Mouse (Mus musculus) lung, embryonic 16.5 days (tissue): ENCODE data around the gene Tpst2. TPM values are rescaled to one million over a fixed set of nuclear protein-coding genes. Genes with fewer than 3 reads are reported as not detected.

ENCODE experiments used
- ATAC-seq: fragments of 200-750 bp; cut with Nextera tagmentation; 2 replicates; pipeline ENCODE4 v1.8.0; 2017; ENCODE audit warnings: low read depth, mild to moderate bottlenecking, moderate library complexity
- H3K27ac ChIP-seq: fragments of 300-500 bp; sonication (generic); 2 replicates; pipeline ENCODE4 v1.5.1; 2014; ENCODE audit warnings: mild to moderate bottlenecking, control low read depth, low read length
- H3K27me3 ChIP-seq: fragments of 300-500 bp; sonication (generic); 2 replicates; pipeline ENCODE4 v1.6.1; 2014; ENCODE audit warnings: low read depth, low read length, mixed read lengths; ENCODE audit not compliant: control insufficient read depth, insufficient read depth
- H3K36me3 ChIP-seq: fragments of 300-500 bp; sonication (generic); 2 replicates; pipeline ENCODE4 v1.6.1; 2014; ENCODE audit warnings: low read length; ENCODE audit not compliant: control insufficient read depth, insufficient read depth
- H3K4me1 ChIP-seq: fragments of 300-500 bp; sonication (generic); replicated peaks from 2 replicates; pipeline ENCODE4 v1.6.1; 2014; ENCODE audit warnings: low read length, mixed read lengths; ENCODE audit not compliant: control insufficient read depth, insufficient read depth
- H3K4me2 ChIP-seq: fragments of 300-500 bp; sonication (generic); 2 replicates; pipeline ENCODE4 v1.6.1; 2014; ENCODE audit warnings: low read depth, low read length, control low read depth
- H3K4me3 ChIP-seq: fragments of 300-500 bp; sonication (generic); 2 replicates; pipeline ENCODE4 v1.5.1; 2014; ENCODE audit warnings: mild to moderate bottlenecking, low read length, control low read depth
- H3K9ac ChIP-seq: fragments of 300-500 bp; sonication (generic); 2 replicates; pipeline ENCODE4 v1.6.1; 2014; ENCODE audit warnings: low read length, control low read depth
- H3K9me3 ChIP-seq: fragments of 300-500 bp; sonication (generic); 2 replicates; pipeline ENCODE4 v1.6.1; 2016; ENCODE audit warnings: low read length; ENCODE audit not compliant: control insufficient read depth
- WGBS: fragments of 180-500 bp; shearing (Covaris S2); extraction: QIAGEN DNeasy Blood & Tissue Kit; methylation state at CpG from one replicate; pipeline ENCODE4 v1.1.7; 2014; 5-methylcytosine and 5-hydroxymethylcytosine counted together
- polyA plus RNA-seq: library from polyadenylated mRNA; unstranded; fragments of >200 nt; fragmentation: Nextera tagmentation; extraction: Ambion mirVana; gene quantifications from 2 replicates; pipeline ENCODE4 v1.2.1, GENCODE M21; 2015

Gene Tpst2
- polyA plus RNA-seq, 1 experiment from 2014 or later: 67.9 TPM

DNA sequence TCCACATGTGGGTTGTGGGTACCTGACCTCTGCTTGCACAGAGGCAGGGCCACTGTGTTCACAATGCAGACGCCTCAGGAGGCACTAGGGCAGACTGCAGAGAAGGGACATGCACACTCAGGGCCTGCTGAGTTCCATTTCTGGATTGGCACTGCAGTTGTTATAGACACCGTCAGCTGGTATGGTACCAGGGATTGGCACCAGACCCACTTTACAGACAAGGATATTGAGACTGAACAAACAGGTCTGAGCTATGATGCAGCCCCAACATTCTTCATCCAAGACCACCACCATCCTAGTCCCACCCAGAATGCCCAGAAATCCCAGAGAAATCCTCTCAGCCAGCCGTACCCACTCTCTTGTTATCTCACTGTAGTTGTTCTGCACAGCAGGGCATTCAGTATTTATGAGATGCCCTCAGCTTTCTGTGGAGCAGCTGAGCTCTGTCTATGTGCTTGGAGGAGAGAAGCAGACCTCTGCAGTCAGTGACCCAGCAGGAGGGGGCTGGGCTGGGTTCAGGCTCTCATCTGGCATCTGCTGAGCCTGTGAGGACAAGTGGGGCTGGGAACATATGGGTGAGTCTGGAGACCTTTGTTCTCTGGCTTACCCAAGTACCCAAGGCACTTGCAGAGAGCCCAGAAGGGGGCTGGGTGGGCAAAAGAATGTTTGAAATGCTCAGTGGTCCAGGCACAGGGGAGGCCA is 37.6 kb upstream of the Tpst2 start:
- H3K9me3 ChIP-seq: no peaks in the 10 kb centered on the region
- no peak overlapping the region for H3K4me3 ChIP-seq
- no peaks in the 10 kb centered on the region for H3K4me1 ChIP-seq
- no peaks in the 10 kb centered on the region; the same call in 1 of the 2 replicates for H3K27me3 ChIP-seq
- no peak overlapping the region for H3K4me2 ChIP-seq
- ATAC-seq: no peak
- H3K27ac ChIP-seq: no peak overlapping the region
- H3K36me3 ChIP-seq: no peaks in the 10 kb centered on the region
- H3K9ac ChIP-seq: no peak overlapping the region
- WGBS: 63% methylated on average over 3 of the region's 3 CpGs

- no peaks in the 10 kb centered on the region for H3K9me3 ChIP-seq
- peak overlapping the region; percentile 44 for H3K4me2 ChIP-seq
- H3K4me3 ChIP-seq: 0 out of 2 replicates have a peak overlapping the region, but pooled peaks have one; percentile 17
- H3K36me3 ChIP-seq: no peaks in the 10 kb centered on the region
- H3K9ac ChIP-seq: peak overlapping the region; percentile 43; the same call in 1 of the 2 replicates
- H3K27me3 ChIP-seq: no peaks in the 10 kb centered on the region; the same call in 1 of the 2 replicates
- ATAC-seq: peak; percentile 64
- H3K4me1 ChIP-seq: no peaks in the 10 kb centered on the region
- no peak overlapping the region for H3K27ac ChIP-seq
- 2% methylated on average over 10 of the region's 10 CpGs for WGBS
These were observed 35.7 kb upstream of the Tpst2 start for GRCm38 (mm10) chr5:112240761-112241160.

GRCm38 (mm10) chr5:112241849-112242248 is 34.6 kb upstream of the Tpst2 start:
- ATAC-seq: no peak
- no peaks in the 10 kb centered on the region for H3K36me3 ChIP-seq
- 59% methylated on average over 2 of the region's 2 CpGs for WGBS
- H3K9ac ChIP-seq: no peak overlapping the region
- H3K9me3 ChIP-seq: no peaks in the 10 kb centered on the region
- H3K4me3 ChIP-seq: no peak overlapping the region
- H3K27me3 ChIP-seq: no peaks in the 10 kb centered on the region; the same call in 1 of the 2 replicates
- no peak overlapping the region for H3K4me2 ChIP-seq
- H3K27ac ChIP-seq: no peak overlapping the region
- H3K4me1 ChIP-seq: no peaks in the 10 kb centered on the region

DNA sequence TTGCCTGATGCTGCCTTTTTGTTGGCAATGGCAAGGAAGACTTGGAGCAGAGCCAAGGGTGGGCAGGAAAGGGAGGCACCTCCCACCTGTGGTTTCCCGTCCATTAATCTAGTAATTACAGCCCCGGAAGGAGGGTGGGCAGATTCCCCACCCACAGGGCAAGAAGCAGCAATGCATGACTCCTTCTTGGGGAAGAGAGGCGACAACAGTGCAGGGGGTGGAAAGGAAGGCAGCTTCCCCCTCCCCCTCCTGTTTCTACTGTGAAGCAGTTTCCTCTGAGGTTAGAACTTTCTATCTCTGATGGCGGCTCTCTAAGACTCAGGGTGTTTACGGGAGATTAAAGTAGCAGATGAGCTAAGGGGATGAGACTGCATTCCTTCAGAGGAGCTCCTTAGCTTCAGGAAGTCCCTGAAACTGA is 34.1 kb upstream of the Tpst2 start:
- peak; percentile 53 for ATAC-seq
- Histone ChIP-seq H3K4me1 (no peaks in the 10 kb centered on the region), H3K4me2 (no peak overlapping the region), H3K36me3 (no peaks in the 10 kb centered on the region), H3K27me3 (no peaks in the 10 kb centered on the region; the same call in 1 of the 2 replicates), H3K4me3 (no peak overlapping the region), H3K27ac (0 out of 2 replicates have a peak overlapping the region, but pooled peaks have one; percentile 48), H3K9me3 (no peaks in the 10 kb centered on the region), H3K9ac (no peak overlapping the region)
- WGBS: 56% methylated on average over 5 of the region's 5 CpGs

DNA sequence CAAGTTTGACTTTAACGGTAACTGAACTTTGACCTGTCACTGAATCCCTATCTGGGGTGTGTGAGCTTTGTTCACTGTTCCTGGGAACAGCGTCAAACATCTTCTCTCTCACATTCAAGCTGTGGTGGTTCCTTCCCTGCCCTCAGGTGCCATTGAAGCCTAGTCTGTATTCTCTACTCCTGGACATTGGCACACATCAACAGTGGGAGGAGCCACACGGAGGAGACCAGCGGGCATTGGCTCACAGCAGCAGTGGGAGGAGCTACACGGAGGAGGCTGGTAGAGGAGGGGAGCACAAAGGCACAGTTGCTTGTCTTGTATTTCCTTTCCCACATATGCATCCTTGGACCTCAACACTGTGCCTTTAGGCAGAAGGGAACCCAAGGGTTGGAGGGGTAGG is 33.5 kb upstream of the Tpst2 start:
- WGBS: 54% methylated on average over 5 of the region's 5 CpGs

GRCm38 (mm10) chr5:112243539-112244274 is 32.8 kb upstream of the Tpst2 start:
- H3K4me3 ChIP-seq: no peak overlapping the region
- H3K4me1 ChIP-seq: no peaks in the 10 kb centered on the region
- 44% methylated on average over 10 of the region's 10 CpGs for WGBS
- no peak overlapping the region for H3K9ac ChIP-seq
- ATAC-seq: no peak
- H3K27me3 ChIP-seq: no peaks in the 10 kb centered on the region
- no peak overlapping the region for H3K27ac ChIP-seq
- H3K4me2 ChIP-seq: no peak overlapping the region
- H3K9me3 ChIP-seq: no peaks in the 10 kb centered on the region
- no peaks in the 10 kb centered on the region for H3K36me3 ChIP-seq

More for the DNA sequence above, 33.5 kb upstream of the Tpst2 start:
- no peak overlapping the region for H3K4me3 ChIP-seq
- no peaks in the 10 kb centered on the region for H3K9me3 ChIP-seq
- H3K9ac ChIP-seq: no peak overlapping the region
- H3K4me2 ChIP-seq: no peak overlapping the region
- no peak; the same call in 1 of the 2 replicates for ATAC-seq
- no peaks in the 10 kb centered on the region for H3K36me3 ChIP-seq
- H3K27ac ChIP-seq: 0 out of 2 replicates have a peak overlapping the region, but pooled peaks have one; percentile 48
- H3K4me1 ChIP-seq: no peaks in the 10 kb centered on the region
- no peaks in the 10 kb centered on the region for H3K27me3 ChIP-seq

DNA sequence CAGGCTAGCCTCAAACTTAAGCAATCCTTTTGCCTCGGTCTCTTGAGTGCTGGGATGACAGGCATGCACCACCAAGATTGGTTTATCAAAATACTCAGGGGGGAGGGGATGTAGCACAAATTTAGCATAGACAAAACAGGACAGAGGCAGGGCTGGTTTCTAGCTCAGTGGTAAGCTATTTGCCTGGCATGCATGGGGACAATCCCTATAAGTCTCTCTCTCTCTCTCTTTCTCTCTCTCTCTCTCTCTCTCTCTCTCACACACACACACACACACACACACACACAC is 32.3 kb upstream of the Tpst2 start:
- Histone ChIP-seq H3K4me3 (no peak overlapping the region), H3K4me1 (no peaks in the 10 kb centered on the region), H3K36me3 (no peaks in the 10 kb centered on the region), H3K27me3 (no peaks in the 10 kb centered on the region), H3K27ac (no peak overlapping the region), H3K9me3 (no peaks in the 10 kb centered on the region), H3K9ac (no peak overlapping the region), H3K4me2 (no peak overlapping the region)
- no peak for ATAC-seq
- 48% methylated on average over 1 of the region's 1 CpGs for WGBS

DNA sequence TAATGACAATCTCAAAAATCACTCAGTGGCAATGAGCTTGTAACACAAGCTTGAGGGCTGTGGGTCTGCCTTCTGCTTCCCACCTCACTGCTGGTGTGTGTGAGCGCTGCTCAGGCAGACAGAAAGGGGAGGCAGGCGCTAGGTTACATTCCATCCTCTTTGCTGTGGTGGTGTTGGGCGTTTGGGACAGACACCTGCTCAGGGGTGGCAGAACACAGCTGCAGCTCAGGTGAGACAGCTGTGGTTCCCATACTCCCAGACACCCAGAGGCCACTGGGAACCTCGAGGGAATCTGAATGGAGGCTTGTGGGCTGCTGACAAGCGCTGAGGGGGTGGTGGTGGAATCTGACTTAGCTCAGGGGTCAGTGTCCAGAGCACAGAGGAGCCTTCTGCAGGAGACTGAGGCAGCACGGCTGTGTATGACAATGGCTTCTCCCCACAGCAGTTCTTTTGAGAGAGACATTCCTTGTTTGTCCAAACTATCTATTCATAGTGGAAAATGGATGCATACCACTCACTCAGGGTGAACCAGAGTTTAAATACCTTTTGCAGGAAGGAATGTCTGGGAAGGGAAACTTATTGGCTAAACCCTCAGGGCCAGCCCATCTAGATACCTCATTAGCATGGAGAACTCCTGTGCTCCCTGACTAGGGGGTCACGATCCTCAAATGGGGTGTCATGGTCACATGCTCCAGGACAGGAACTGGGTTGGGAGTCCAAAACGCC is 31.4 kb upstream of the Tpst2 start:
- Histone ChIP-seq H3K27ac (no peak overlapping the region), H3K4me3 (no peak overlapping the region), H3K36me3 (no peaks in the 10 kb centered on the region), H3K4me2 (no peak overlapping the region), H3K4me1 (no peaks in the 10 kb centered on the region), H3K9me3 (no peaks in the 10 kb centered on the region), H3K9ac (no peak overlapping the region), H3K27me3 (no peaks in the 10 kb centered on the region)
- 42% methylated on average over 8 of the region's 8 CpGs for WGBS
- ATAC-seq: no peak

DNA sequence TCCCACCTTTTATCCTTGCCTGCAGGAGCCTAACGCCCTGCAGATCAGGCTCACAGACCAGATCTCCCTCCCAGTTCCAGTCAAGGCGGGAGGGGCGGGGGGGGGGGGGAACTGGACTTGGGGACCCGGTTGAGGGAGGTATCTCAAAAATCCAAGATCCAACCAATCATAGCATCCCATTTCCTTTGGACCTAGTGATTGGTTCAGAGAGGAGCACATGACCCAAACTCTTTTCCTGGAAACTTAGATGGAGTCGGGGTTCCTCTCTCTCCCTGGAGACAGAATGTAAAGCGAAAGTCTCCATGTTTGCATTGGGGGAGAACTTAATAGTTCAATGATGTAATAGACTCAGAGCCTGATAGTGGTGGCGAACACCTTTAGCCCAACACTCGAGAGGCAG is 29.1 kb upstream of the Tpst2 start:
- 0 out of 2 replicates have a peak, but pooled peaks cover 1% of the 10 kb centered on the region for H3K4me1 ChIP-seq
- WGBS: 32% methylated on average over 8 of the region's 8 CpGs
- no peak overlapping the region for H3K27ac ChIP-seq
- H3K36me3 ChIP-seq: no peaks in the 10 kb centered on the region
- H3K4me2 ChIP-seq: no peak overlapping the region
- H3K27me3 ChIP-seq: no peaks in the 10 kb centered on the region
- ATAC-seq: no peak
- H3K4me3 ChIP-seq: no peak overlapping the region
- H3K9ac ChIP-seq: no peak overlapping the region
- H3K9me3 ChIP-seq: no peaks in the 10 kb centered on the region
